Mouse (Mus musculus): ENCODE measurements around the gene Tfb2m. TPM values are rescaled to one million over a fixed set of nuclear protein-coding genes. Genes with fewer than 3 reads are reported as not detected.

The Tfb2m gene
- polyA plus RNA-seq, 1 experiment from 2014 or later, result 29.9 TPM

GRCm38 (mm10) chr1:179517713-179518465, 28.2 kb downstream of the Tfb2m start, which contains the start of gene Smyd3:
Gene Smyd3, minus strand, starts transcription at chr1:179518041.
- no peaks in the 10 kb centered on the region for H3K36me3 ChIP-seq
- ATAC-seq (ENCODE audit: insufficient number of reproducible peaks, low FRiP score, low TSS enrichment, low read depth), result peak; percentile 80; the same call in 1 of the 2 replicates
- H3K4me2 ChIP-seq, result peak within 1 kb of the TSS; percentile 92
- peak within 1 kb of the TSS; percentile 48 for H3K9ac ChIP-seq
- peak within 1 kb of the TSS; percentile 47 for H3K27ac ChIP-seq
- H3K27me3 ChIP-seq, result no peaks in the 10 kb centered on the region
- WGBS, result 7% methylated on average over 39 of the region's 39 CpGs
- peak within 1 kb of the TSS; percentile 63 for H3K4me3 ChIP-seq
- no peaks in the 10 kb centered on the region for H3K9me3 ChIP-seq
- peaks cover 6% of the 10 kb centered on the region; the same call in 1 of the 2 replicates for H3K4me1 ChIP-seq

GRCm38 (mm10) chr1:179516941-179517712, 28.9 kb downstream of the Tfb2m start:
- 1% methylated on average over 21 of the region's 21 CpGs for WGBS
- Histone ChIP-seq H3K4me1 (peaks cover 6% of the 10 kb centered on the region; the same call in 1 of the 2 replicates), H3K27ac (peak overlapping the region; percentile 47), H3K9me3 (no peaks in the 10 kb centered on the region), H3K4me3 (peak overlapping the region; percentile 63), H3K9ac (peak overlapping the region; percentile 48), H3K36me3 (no peaks in the 10 kb centered on the region), H3K4me2 (peak overlapping the region; percentile 92), H3K27me3 (no peaks in the 10 kb centered on the region)
- ATAC-seq (ENCODE audit: insufficient number of reproducible peaks, low FRiP score, low TSS enrichment, low read depth), result peak; percentile 62; the same call in 1 of the 2 replicates

GRCm38 (mm10) chr1:179511895-179512294, 34.2 kb downstream of the Tfb2m start:
- H3K4me2 ChIP-seq, result no peak overlapping the region
- no peaks in the 10 kb centered on the region for H3K9me3 ChIP-seq
- no peak overlapping the region for H3K27ac ChIP-seq
- 65% methylated on average over 7 of the region's 7 CpGs for WGBS
- no peaks in the 10 kb centered on the region for H3K36me3 ChIP-seq
- ATAC-seq (ENCODE audit: insufficient number of reproducible peaks, low FRiP score, low TSS enrichment, low read depth), result no peak
- no peak overlapping the region for H3K4me3 ChIP-seq
- peaks cover 3% of the 10 kb centered on the region; the same call in 1 of the 2 replicates for H3K4me1 ChIP-seq
- H3K27me3 ChIP-seq, result no peaks in the 10 kb centered on the region
- H3K9ac ChIP-seq, result no peak overlapping the region

- WGBS, result 86% methylated on average over 13 of the region's 13 CpGs
- no peaks in the 10 kb centered on the region for H3K4me1 ChIP-seq
- ATAC-seq (ENCODE audit: insufficient number of reproducible peaks, low FRiP score, low TSS enrichment, low read depth), result no peak
Observed at GRCm38 (mm10) chr1:179510546-179511340, 35.3 kb downstream of the Tfb2m start.

GRCm38 (mm10) chr1:179506530-179507315, 39.3 kb downstream of the Tfb2m start:
- H3K4me2 ChIP-seq, result no peak overlapping the region
- H3K36me3 ChIP-seq, result no peaks in the 10 kb centered on the region
- no peaks in the 10 kb centered on the region for H3K9me3 ChIP-seq
- no peaks in the 10 kb centered on the region for H3K4me1 ChIP-seq
- H3K9ac ChIP-seq, result no peak overlapping the region
- no peak overlapping the region for H3K27ac ChIP-seq
- WGBS, result 55% methylated on average over 9 of the region's 9 CpGs
- no peak overlapping the region for H3K4me3 ChIP-seq
- no peaks in the 10 kb centered on the region for H3K27me3 ChIP-seq
- ATAC-seq (ENCODE audit: insufficient number of reproducible peaks, low FRiP score, low TSS enrichment, low read depth), result no peak

More at GRCm38 (mm10) chr1:179510546-179511340, 35.3 kb downstream of the Tfb2m start:
- H3K36me3 ChIP-seq, result no peaks in the 10 kb centered on the region
- no peak overlapping the region for H3K27ac ChIP-seq
- H3K9me3 ChIP-seq, result no peaks in the 10 kb centered on the region
- H3K9ac ChIP-seq, result no peak overlapping the region
- no peaks in the 10 kb centered on the region for H3K27me3 ChIP-seq
- no peak overlapping the region for H3K4me2 ChIP-seq
- H3K4me3 ChIP-seq, result no peak overlapping the region

GRCm38 (mm10) chr1:179502565-179502964, 43.5 kb downstream of the Tfb2m start:
- no peaks in the 10 kb centered on the region for H3K36me3 ChIP-seq
- ATAC-seq (ENCODE audit: insufficient number of reproducible peaks, low FRiP score, low TSS enrichment, low read depth), result no peak
- no peaks in the 10 kb centered on the region for H3K4me1 ChIP-seq
- H3K9ac ChIP-seq, result no peak overlapping the region
- 8% methylated on average over 3 of the region's 3 CpGs for WGBS
- no peak overlapping the region for H3K4me2 ChIP-seq
- no peaks in the 10 kb centered on the region for H3K27me3 ChIP-seq
- no peak overlapping the region for H3K4me3 ChIP-seq
- no peak overlapping the region for H3K27ac ChIP-seq
- H3K9me3 ChIP-seq, result no peaks in the 10 kb centered on the region

GRCm38 (mm10) chr1:179499257-179499656, 46.8 kb downstream of the Tfb2m start:
- WGBS, result 65% methylated on average over 3 of the region's 3 CpGs
- Histone ChIP-seq H3K27me3 (no peaks in the 10 kb centered on the region), H3K36me3 (no peaks in the 10 kb centered on the region), H3K9ac (no peak overlapping the region), H3K4me3 (no peak overlapping the region), H3K4me1 (no peaks in the 10 kb centered on the region), H3K9me3 (no peaks in the 10 kb centered on the region), H3K4me2 (no peak overlapping the region), H3K27ac (no peak overlapping the region)
- ATAC-seq (ENCODE audit: insufficient number of reproducible peaks, low FRiP score, low TSS enrichment, low read depth), result no peak

GRCm38 (mm10) chr1:179492908-179493307, 53.2 kb downstream of the Tfb2m start:
- H3K4me1 ChIP-seq, result no peaks in the 10 kb centered on the region
- no peaks in the 10 kb centered on the region for H3K27me3 ChIP-seq
- no peak for ATAC-seq (ENCODE audit: insufficient number of reproducible peaks, low FRiP score, low TSS enrichment, low read depth)
- H3K4me3 ChIP-seq, result no peak overlapping the region
- H3K9ac ChIP-seq, result no peak overlapping the region
- H3K36me3 ChIP-seq, result no peaks in the 10 kb centered on the region
- WGBS, result 71% methylated on average over 5 of the region's 5 CpGs
- no peak overlapping the region for H3K4me2 ChIP-seq
- H3K27ac ChIP-seq, result no peak overlapping the region
- H3K9me3 ChIP-seq, result no peaks in the 10 kb centered on the region

- no peak overlapping the region for H3K27ac ChIP-seq
- no peaks in the 10 kb centered on the region for H3K4me1 ChIP-seq
- H3K27me3 ChIP-seq, result no peaks in the 10 kb centered on the region
- H3K9me3 ChIP-seq, result no peaks in the 10 kb centered on the region
- H3K9ac ChIP-seq, result no peak overlapping the region
- H3K4me3 ChIP-seq, result no peak overlapping the region
- no peak for ATAC-seq (ENCODE audit: insufficient number of reproducible peaks, low FRiP score, low TSS enrichment, low read depth)
- WGBS, result 83% methylated on average over 5 of the region's 5 CpGs
- no peak overlapping the region for H3K4me2 ChIP-seq
- no peaks in the 10 kb centered on the region for H3K36me3 ChIP-seq
Observed at GRCm38 (mm10) chr1:179488520-179488919, 57.5 kb downstream of the Tfb2m start.

- Histone ChIP-seq H3K27ac (no peak overlapping the region), H3K4me2 (no peak overlapping the region), H3K9me3 (no peaks in the 10 kb centered on the region), H3K4me3 (no peak overlapping the region), H3K36me3 (no peaks in the 10 kb centered on the region), H3K27me3 (no peaks in the 10 kb centered on the region), H3K9ac (no peak overlapping the region), H3K4me1 (no peaks in the 10 kb centered on the region)
- WGBS, result 38% methylated on average over 5 of the region's 5 CpGs
- ATAC-seq (ENCODE audit: insufficient number of reproducible peaks, low FRiP score, low TSS enrichment, low read depth), result no peak
Observed at GRCm38 (mm10) chr1:179487990-179488389, 58.1 kb downstream of the Tfb2m start.

- 93% methylated on average over 2 of the region's 2 CpGs for WGBS
- no peaks in the 10 kb centered on the region for H3K4me1 ChIP-seq
- no peak for ATAC-seq (ENCODE audit: insufficient number of reproducible peaks, low FRiP score, low TSS enrichment, low read depth)
- H3K4me2 ChIP-seq, result no peak overlapping the region
- no peaks in the 10 kb centered on the region for H3K36me3 ChIP-seq
- no peak overlapping the region for H3K9ac ChIP-seq
- H3K9me3 ChIP-seq, result no peaks in the 10 kb centered on the region
- no peaks in the 10 kb centered on the region for H3K27me3 ChIP-seq
- no peak overlapping the region for H3K4me3 ChIP-seq
- no peak overlapping the region for H3K27ac ChIP-seq
Observed at GRCm38 (mm10) chr1:179487238-179487637, 58.8 kb downstream of the Tfb2m start.

Data from limb, embryonic 15.5 days (tissue).